Mouse (Mus musculus) neural tube, embryonic 12.5 days (tissue): ENCODE results near the gene Myo1c. TPM values are rescaled to one million over a fixed set of nuclear protein-coding genes. Genes with fewer than 3 reads are reported as not detected.
"Not testable (repeated sequence)": the region's sequence is repeated elsewhere in the genome, so short reads cannot be mapped to it uniquely, and the experiment has no call there.

Source experiments
- ATAC-seq: fragments of 200-750 bp; cut with Nextera tagmentation; 2 replicates; pipeline ENCODE4 v1.8.0; 2017; ENCODE audit warnings: low read depth, mild to moderate bottlenecking, moderate TSS enrichment, moderate library complexity; ENCODE audit not compliant: low FRiP score
- H3K27ac ChIP-seq: fragments of 300-500 bp; sonication (generic); 2 replicates; pipeline ENCODE4 v1.5.1; 2016
- H3K27me3 ChIP-seq: fragments of 300-500 bp; sonication (generic); replicated peaks from 2 replicates; pipeline ENCODE4 v1.6.1; 2016; ENCODE audit warnings: mild to moderate bottlenecking
- H3K36me3 ChIP-seq: fragments of 300-500 bp; sonication (generic); 2 replicates; pipeline ENCODE4 v1.6.1; 2016; ENCODE audit warnings: mild to moderate bottlenecking
- H3K4me1 ChIP-seq: fragments of 300-500 bp; sonication (generic); 2 replicates; pipeline ENCODE4 v1.6.1; 2016
- H3K4me2 ChIP-seq: fragments of 300-500 bp; sonication (generic); replicated peaks from 2 replicates; pipeline ENCODE4 v1.6.1; 2016; ENCODE audit warnings: mild to moderate bottlenecking
- H3K4me3 ChIP-seq: fragments of 300-500 bp; sonication (generic); 2 replicates; pipeline ENCODE4 v1.5.1; 2016
- H3K9ac ChIP-seq: fragments of 300-500 bp; sonication (generic); 2 replicates; pipeline ENCODE4 v1.6.1; 2016; ENCODE audit warnings: mild to moderate bottlenecking
- H3K9me3 ChIP-seq: fragments of 300-500 bp; sonication (generic); 2 replicates; pipeline ENCODE4 v1.6.1; 2016; ENCODE audit warnings: mild to moderate bottlenecking
- whole genome bisulfite sequencing: fragments of 180-500 bp; shearing (Covaris S2); methylation state at CpG from one replicate; pipeline ENCODE4 v1.1.7; 2016; 5-methylcytosine and 5-hydroxymethylcytosine counted together
- polyA plus RNA-seq: library from polyadenylated mRNA; unstranded; fragments of >200 nt; fragmentation: Nextera tagmentation; extraction: Ambion mirVana; gene quantifications from 2 replicates; pipeline ENCODE4 v1.2.1, GENCODE M21; 2016

The Myo1c gene
- polyA plus RNA-seq, 1 experiment from 2014 or later: 16.8 TPM

GRCm38 (mm10) chr11:75677881-75678746, 27.8 kb downstream of the Myo1c start:
- ATAC-seq: no peak
- no peaks in the 10 kb centered on the region for H3K27me3 ChIP-seq
- no peak overlapping the region for H3K27ac ChIP-seq
- no peaks in the 10 kb centered on the region for H3K9me3 ChIP-seq
- peaks cover 12% of the 10 kb centered on the region for H3K4me1 ChIP-seq
- H3K4me2 ChIP-seq: peak overlapping the region; percentile 93
- peak overlapping the region; percentile 97 for H3K4me3 ChIP-seq
- no peaks in the 10 kb centered on the region for H3K36me3 ChIP-seq
- H3K9ac ChIP-seq: 0 out of 2 replicates have a peak overlapping the region, but pooled peaks have one; percentile 95
- 85% methylated on average over 3 of the region's 3 CpGs for whole genome bisulfite sequencing

GRCm38 (mm10) chr11:75678747-75679438, 28.6 kb downstream of the Myo1c start, which contains the start of gene Crk:
TSS of gene Crk (plus strand) at chr11:75679259.
- H3K9me3 ChIP-seq: no peaks in the 10 kb centered on the region
- H3K27ac ChIP-seq: peak within 1 kb of the TSS; percentile 82
- WGBS: under 1% methylated on average over 55 of the region's 55 CpGs
- no peaks in the 10 kb centered on the region for H3K27me3 ChIP-seq
- H3K4me1 ChIP-seq: peaks cover 12% of the 10 kb centered on the region
- peak; percentile 97 for ATAC-seq
- peak within 1 kb of the TSS; percentile 93 for H3K4me2 ChIP-seq
- H3K9ac ChIP-seq: peak within 1 kb of the TSS; percentile 95
- H3K36me3 ChIP-seq: 0 out of 2 replicates have a peak, but pooled peaks cover 6% of the 10 kb centered on the region
- peak within 1 kb of the TSS; percentile 97 for H3K4me3 ChIP-seq

GRCm38 (mm10) chr11:75679439-75680171, 29.3 kb downstream of the Myo1c start:
- H3K27me3 ChIP-seq: no peaks in the 10 kb centered on the region
- H3K4me3 ChIP-seq: peak overlapping the region; percentile 97
- H3K4me2 ChIP-seq: peak overlapping the region; percentile 93
- peak overlapping the region; percentile 82 for H3K27ac ChIP-seq
- peak; percentile 81 for ATAC-seq
- under 1% methylated on average over 43 of the region's 43 CpGs for WGBS
- H3K9me3 ChIP-seq: no peaks in the 10 kb centered on the region
- peak overlapping the region; percentile 95 for H3K9ac ChIP-seq
- H3K36me3 ChIP-seq: 0 out of 2 replicates have a peak, but pooled peaks cover 6% of the 10 kb centered on the region
- H3K4me1 ChIP-seq: peaks cover 12% of the 10 kb centered on the region

GRCm38 (mm10) chr11:75684462-75684861, 34.2 kb downstream of the Myo1c start:
- H3K4me2 ChIP-seq: no peak overlapping the region
- H3K27me3 ChIP-seq: no peaks in the 10 kb centered on the region
- no peak overlapping the region for H3K9ac ChIP-seq
- no peak overlapping the region for H3K27ac ChIP-seq
- no peaks in the 10 kb centered on the region for H3K9me3 ChIP-seq
- ATAC-seq: no peak
- H3K36me3 ChIP-seq: 0 out of 2 replicates have a peak, but pooled peaks cover 9% of the 10 kb centered on the region
- WGBS: 95% methylated on average over 5 of the region's 5 CpGs
- peaks cover 9% of the 10 kb centered on the region for H3K4me1 ChIP-seq
- no peak overlapping the region for H3K4me3 ChIP-seq

- WGBS: 75% methylated on average over 2 of the region's 2 CpGs
- 0 out of 2 replicates have a peak, but pooled peaks cover 9% of the 10 kb centered on the region for H3K36me3 ChIP-seq
- no peaks in the 10 kb centered on the region for H3K27me3 ChIP-seq
- no peak overlapping the region for H3K9ac ChIP-seq
- peaks cover 8% of the 10 kb centered on the region for H3K4me1 ChIP-seq
- H3K27ac ChIP-seq: no peak overlapping the region
- no peaks in the 10 kb centered on the region for H3K9me3 ChIP-seq
- H3K4me3 ChIP-seq: no peak overlapping the region
- ATAC-seq: no peak
- H3K4me2 ChIP-seq: no peak overlapping the region
These were observed 34.7 kb downstream of the Myo1c start for GRCm38 (mm10) chr11:75684956-75685355.

- H3K4me3 ChIP-seq: no peak overlapping the region
- 71% methylated on average over 2 of the region's 2 CpGs for WGBS
- no peak overlapping the region for H3K4me2 ChIP-seq
- peaks cover 20% of the 10 kb centered on the region for H3K36me3 ChIP-seq
- H3K27ac ChIP-seq: no peak overlapping the region
- no peak for ATAC-seq
- H3K9ac ChIP-seq: no peak overlapping the region
- H3K27me3 ChIP-seq: no peaks in the 10 kb centered on the region
- H3K4me1 ChIP-seq: no peaks in the 10 kb centered on the region
- no peaks in the 10 kb centered on the region for H3K9me3 ChIP-seq
These were observed 37.2 kb downstream of the Myo1c start for GRCm38 (mm10) chr11:75687343-75687993.

GRCm38 (mm10) chr11:75688132-75688531, 37.8 kb downstream of the Myo1c start:
- no peaks in the 10 kb centered on the region for H3K27me3 ChIP-seq
- no peak for ATAC-seq
- H3K4me2 ChIP-seq: no peak overlapping the region
- no peak overlapping the region for H3K27ac ChIP-seq
- no peak overlapping the region for H3K4me3 ChIP-seq
- no peaks in the 10 kb centered on the region for H3K9me3 ChIP-seq
- WGBS: 97% methylated on average over 2 of the region's 2 CpGs
- no peaks in the 10 kb centered on the region for H3K4me1 ChIP-seq
- H3K9ac ChIP-seq: no peak overlapping the region
- peaks cover 25% of the 10 kb centered on the region for H3K36me3 ChIP-seq

- H3K27me3 ChIP-seq: no peaks in the 10 kb centered on the region
- no peak overlapping the region for H3K4me2 ChIP-seq
- H3K9ac ChIP-seq: no peak overlapping the region
- H3K4me1 ChIP-seq: no peaks in the 10 kb centered on the region
- H3K4me3 ChIP-seq: no peak overlapping the region
- H3K27ac ChIP-seq: no peak overlapping the region
- H3K9me3 ChIP-seq: no peaks in the 10 kb centered on the region
- WGBS: 90% methylated on average over 1 of the region's 1 CpGs
- ATAC-seq: no peak
- peaks cover 38% of the 10 kb centered on the region for H3K36me3 ChIP-seq
These were observed 39.7 kb downstream of the Myo1c start for GRCm38 (mm10) chr11:75689977-75690376.

- no peak for ATAC-seq
These were observed 40.7 kb downstream of the Myo1c start for GRCm38 (mm10) chr11:75691047-75691446.

GRCm38 (mm10) chr11:75693570-75693969, 43.3 kb downstream of the Myo1c start:
- Histone ChIP-seq H3K4me2 (no peak overlapping the region), H3K36me3 (peaks cover 60% of the 10 kb centered on the region), H3K27me3 (no peaks in the 10 kb centered on the region), H3K9me3 (no peaks in the 10 kb centered on the region), H3K4me1 (no peaks in the 10 kb centered on the region), H3K9ac (no peak overlapping the region), H3K4me3 (no peak overlapping the region), H3K27ac (no peak overlapping the region)
- 94% methylated on average over 5 of the region's 5 CpGs for WGBS
- no peak for ATAC-seq

More at GRCm38 (mm10) chr11:75691047-75691446, 40.7 kb downstream of the Myo1c start:
- Histone ChIP-seq H3K9ac (no peak overlapping the region), H3K27me3 (no peaks in the 10 kb centered on the region), H3K36me3 (peaks cover 41% of the 10 kb centered on the region), H3K9me3 (no peaks in the 10 kb centered on the region), H3K4me1 (no peaks in the 10 kb centered on the region), H3K27ac (no peak overlapping the region), H3K4me2 (no peak overlapping the region), H3K4me3 (no peak overlapping the region)

- not testable (repeated sequence) for H3K4me2 ChIP-seq, H3K4me1 ChIP-seq, H3K27ac ChIP-seq, ATAC-seq, H3K9ac ChIP-seq, H3K27me3 ChIP-seq, H3K9me3 ChIP-seq, H3K4me3 ChIP-seq
- 94% methylated on average over 3 of the region's 3 CpGs for WGBS
- H3K36me3 ChIP-seq: peaks cover 66% of the 10 kb centered on the region
These were observed 47.2 kb downstream of the Myo1c start for GRCm38 (mm10) chr11:75697464-75697863.
